Mouse (Mus musculus): ENCODE measurements at regions not wholly inside any gene's neighbourhood (a gene's known extent, or its start where the extent isn't known, plus 50 kb on each side); places are given as distances from the start of the nearest gene placed in this dataset.

- peak; percentile 61 to 67 for DNase-seq (ENCODE audit: low spot score in 2 of 2)
These were observed 85.4 kb downstream of the Atp23 start for GRCm38 (mm10) chr10:126815730-126816129.

- no peak for DNase-seq (ENCODE audit: low spot score in 2 of 2)
These were observed 86.2 kb downstream of the Atp23 start for GRCm38 (mm10) chr10:126814968-126815367.

DNA sequence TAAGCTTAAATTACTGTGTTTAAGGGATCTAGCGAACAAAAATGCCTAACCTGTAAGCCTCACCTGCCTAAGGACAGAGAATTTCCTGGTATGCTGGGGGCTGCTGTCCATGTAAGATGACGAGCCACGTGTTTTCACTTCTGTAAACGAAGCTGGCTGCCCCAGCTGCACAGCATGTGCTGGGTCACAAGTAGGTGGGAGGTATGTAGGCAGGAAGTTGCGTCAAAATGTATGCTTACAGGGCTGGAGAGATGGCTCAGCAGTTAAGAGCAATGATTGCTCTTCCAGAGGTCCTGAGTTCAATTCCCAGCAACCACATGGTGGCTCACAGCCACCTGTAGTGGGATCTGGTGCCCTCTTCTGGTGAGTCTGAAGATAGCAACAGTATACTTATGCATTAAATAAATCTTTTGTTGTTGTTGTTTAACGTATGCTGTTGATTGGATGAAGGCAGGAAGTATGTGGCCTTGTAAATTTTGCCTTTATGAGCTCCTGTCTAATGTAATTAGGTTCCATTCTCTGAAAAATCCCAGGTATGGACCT is 88.0 kb downstream of the Atp23 start:
- no peak for DNase-seq (ENCODE audit: low spot score in 2 of 2)

GRCm38 (mm10) chr10:126812243-126812755 is 88.9 kb downstream of the Atp23 start:
- DNase-seq (ENCODE audit: low spot score in 2 of 2): no peak

- DNase-seq (ENCODE audit: low spot score in 2 of 2): no peak
These were observed 90.6 kb downstream of the Atp23 start for GRCm38 (mm10) chr10:126810346-126811095.

GRCm38 (mm10) chr10:126809587-126809986 is 91.6 kb downstream of the Atp23 start:
- DNase-seq (ENCODE audit: low spot score in 2 of 2): peak; percentile 52 to 56

GRCm38 (mm10) chr10:126806881-126807280 is 94.3 kb downstream of the Atp23 start:
- no peak for DNase-seq (ENCODE audit: low spot score in 2 of 2)

DNA sequence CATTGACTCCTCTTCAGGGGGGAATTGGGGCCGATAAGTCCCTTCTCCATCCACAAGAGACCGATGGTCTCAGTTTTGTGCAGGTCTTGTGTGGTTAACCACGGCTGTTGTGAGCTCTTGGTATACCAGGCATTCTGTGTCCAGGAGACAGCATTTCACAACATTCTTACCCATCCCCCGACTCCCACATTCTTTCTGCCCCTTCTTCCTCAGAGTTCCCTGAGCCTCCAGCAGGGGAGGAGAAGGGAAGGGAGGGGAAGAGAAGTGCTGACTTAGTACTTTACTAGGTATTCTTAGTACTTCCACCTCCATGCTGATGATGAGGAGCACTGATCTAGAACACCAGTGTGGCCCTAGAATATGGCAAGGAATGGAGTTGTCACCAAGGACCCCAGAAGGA is 98.4 kb downstream of the Atp23 start:
- DNase-seq (ENCODE audit: low spot score in 2 of 2): no peak

GRCm38 (mm10) chr10:126799393-126799792 is 101.8 kb downstream of the Atp23 start:
- no peak for DNase-seq (ENCODE audit: low spot score in 2 of 2)

GRCm38 (mm10) chr10:126793136-126793535 is 108.0 kb downstream of the Atp23 start:
- DNase-seq (ENCODE audit: low spot score in 2 of 2): no peak

DNA sequence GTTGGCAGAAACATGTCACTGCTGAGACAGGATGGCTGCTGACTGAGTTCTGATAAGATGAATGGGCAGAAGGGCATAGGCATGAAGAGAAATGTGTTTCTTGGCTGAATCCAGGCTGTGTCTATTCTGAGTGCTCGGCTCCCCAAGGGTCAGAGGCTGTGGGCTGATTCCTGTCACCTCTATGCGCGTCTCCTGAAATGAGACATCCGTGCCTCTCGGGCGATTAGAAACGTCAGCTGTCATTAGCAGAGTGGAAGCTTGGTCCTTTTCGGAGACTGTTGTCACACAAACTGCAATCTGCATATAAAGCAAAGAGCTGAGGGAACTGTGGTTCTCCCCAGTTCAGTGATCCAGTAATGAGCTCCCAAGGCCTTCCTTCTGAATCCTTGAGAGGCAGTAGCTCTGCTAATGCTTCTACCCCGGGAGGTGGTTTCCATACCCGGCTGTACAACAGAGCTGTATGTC is 108.8 kb downstream of the Atp23 start:
- no peak for DNase-seq (ENCODE audit: low spot score in 2 of 2)

DNA sequence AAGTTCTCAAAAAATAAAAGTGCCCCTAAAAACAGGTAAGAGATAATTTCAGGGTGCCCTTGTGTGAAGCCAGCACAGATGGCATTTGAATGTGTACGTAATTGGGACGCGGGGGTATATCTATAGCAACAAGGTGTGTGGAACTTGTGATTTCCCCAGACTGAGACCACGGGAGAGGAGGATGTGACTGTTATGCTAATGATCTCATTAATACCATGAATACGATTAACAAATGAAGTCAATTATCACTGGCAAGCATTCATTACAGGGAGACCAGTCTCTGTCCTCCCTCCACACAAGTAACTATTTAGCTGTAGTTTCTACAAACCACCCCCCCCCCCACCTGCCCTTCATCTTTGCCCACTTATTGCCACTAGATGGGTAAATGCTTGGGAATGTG is 112.9 kb downstream of the Atp23 start:
- DNase-seq (ENCODE audit: low spot score in 2 of 2): no peak

GRCm38 (mm10) chr10:126783161-126783560 is 118.0 kb downstream of the Atp23 start:
- no peak for DNase-seq (ENCODE audit: low spot score in 2 of 2)

GRCm38 (mm10) chr10:126776603-126777002 is 124.6 kb downstream of the Atp23 start:
- DNase-seq (ENCODE audit: low spot score in 2 of 2): no peak

DNA sequence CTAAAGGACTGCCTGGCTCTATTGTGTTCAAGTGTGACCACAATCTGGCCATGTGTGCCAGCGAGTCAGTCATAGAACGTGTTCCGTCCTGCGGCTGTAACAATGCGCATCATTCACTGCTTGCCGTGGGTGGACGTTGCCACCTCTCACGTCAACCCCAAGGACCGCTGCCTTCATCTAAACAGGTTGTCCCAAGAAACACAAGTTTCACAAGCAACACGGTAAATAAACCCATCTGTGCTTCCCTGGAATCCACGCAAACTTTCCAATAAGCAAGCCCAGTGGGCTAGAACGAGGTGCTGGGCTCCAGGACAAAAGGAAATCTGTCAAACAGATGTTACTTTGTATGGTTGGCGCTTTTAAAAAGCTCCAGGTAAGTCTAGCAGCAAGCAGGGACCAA is 125.2 kb downstream of the Atp23 start:
- DNase-seq (ENCODE audit: low spot score in 2 of 2): no peak

DNA sequence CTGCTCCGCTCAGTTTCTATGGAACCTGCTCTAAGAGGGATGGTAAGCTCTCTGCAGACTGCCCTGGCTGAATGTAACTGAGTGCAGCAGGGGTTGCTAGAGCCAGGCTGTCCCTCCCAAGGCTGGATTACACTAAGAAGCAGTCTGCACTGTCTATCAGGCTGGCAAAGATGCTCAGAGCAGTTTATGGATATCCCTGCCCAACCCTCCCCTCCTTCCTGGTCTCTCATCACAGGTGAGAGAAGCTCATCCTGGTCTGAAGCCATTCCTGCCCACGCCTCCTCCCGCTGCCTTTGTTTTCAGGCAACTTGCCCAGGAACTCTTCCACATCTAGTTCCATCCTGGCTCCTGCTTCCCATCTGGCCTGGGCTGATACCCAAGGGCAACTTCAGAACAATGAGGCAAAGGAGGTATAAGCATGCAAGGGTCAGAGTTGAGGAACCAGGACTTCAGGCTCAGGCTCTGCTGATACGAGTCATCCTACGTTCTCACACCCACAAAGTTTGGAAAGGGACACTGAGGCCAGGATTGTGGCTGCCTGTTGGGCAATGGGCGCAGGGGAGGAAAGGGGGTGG is 130.6 kb downstream of the Atp23 start:
- DNase-seq (ENCODE audit: low spot score in 2 of 2): peak in 1 of 2 experiments; percentile 16

DNA sequence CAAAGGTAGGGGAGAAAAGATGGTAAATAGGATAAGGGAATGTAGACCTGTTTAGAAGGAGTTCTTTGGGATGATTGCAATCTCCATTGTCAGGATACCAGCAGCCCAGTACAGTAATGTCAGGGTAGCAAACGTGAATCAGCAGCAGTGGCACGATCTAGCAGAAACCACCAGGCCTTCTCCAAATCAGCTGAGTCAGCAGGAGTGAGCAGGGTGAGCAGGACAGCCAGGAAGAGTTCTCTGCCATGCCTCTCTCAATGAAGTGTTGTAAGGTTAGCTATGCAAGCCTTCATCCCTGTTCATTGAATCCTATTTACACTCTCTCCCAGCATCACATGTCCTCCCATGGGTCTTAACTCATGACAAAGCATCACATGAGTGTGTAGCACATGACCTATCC is 135.5 kb downstream of the Atp23 start:
- no peak for DNase-seq (ENCODE audit: low spot score in 2 of 2)

DNA sequence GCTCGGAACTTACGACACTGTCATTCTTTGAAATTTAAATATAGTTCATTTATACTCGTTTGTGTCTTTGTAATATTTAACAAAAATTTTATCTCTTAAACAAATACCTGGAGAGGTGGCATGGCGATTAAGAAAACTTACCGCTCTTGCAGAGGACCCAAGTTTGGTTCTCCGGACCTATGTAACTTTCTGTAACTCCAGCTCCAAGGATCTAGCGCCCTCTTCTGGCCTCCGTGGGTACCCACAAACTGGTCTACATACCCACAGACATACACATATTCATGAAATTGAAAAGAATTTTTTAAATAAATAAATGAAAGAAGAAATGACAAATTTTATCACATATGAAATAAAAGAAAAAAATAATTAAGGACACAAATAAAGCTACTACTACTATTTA is 136.4 kb downstream of the Atp23 start:
- no peak for DNase-seq (ENCODE audit: low spot score in 2 of 2)

DNA sequence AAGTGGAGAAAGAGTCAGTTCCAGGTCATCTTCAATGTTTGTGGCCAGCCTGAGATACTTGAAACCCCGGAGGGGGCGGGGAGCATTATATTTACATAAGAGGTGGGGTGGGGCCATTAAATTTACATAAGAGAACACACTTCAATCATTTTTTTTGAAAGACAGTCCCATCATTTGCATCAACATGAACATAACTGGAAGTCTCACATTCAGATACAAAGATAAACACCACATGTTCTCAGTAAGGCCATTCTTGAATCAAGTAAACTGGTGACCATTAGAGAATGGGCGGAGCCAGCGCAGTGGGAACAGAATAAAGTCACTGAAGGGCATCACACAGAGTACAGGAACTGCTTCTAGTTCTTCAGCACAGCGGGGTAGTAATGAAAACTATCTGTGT is 137.2 kb downstream of the Atp23 start:
- no peak for DNase-seq (ENCODE audit: low spot score in 2 of 2)

GRCm38 (mm10) chr10:126758682-126759081 is 142.5 kb downstream of the Atp23 start:
- no peak for DNase-seq (ENCODE audit: low spot score in 2 of 2)

- DNase-seq (ENCODE audit: low spot score in 2 of 2): no peak
These were observed 148.0 kb downstream of the Atp23 start for GRCm38 (mm10) chr10:126753201-126753600.

- peak; percentile 11 to 61 for DNase-seq (ENCODE audit: low spot score in 2 of 2)
These were observed 148.5 kb downstream of the Atp23 start for GRCm38 (mm10) chr10:126752699-126753098.
